Mouse (Mus musculus): ENCODE measurements at regions not wholly inside any gene's neighbourhood (a gene's known extent, or its start where the extent isn't known, plus 50 kb on each side); places are given as distances from the start of the nearest gene placed in this dataset.

- no peak for DNase-seq (ENCODE audit: low spot score)
Observed at GRCm38 (mm10) chr17:10079853-10080650, 239.6 kb downstream of the Qk start.

GRCm38 (mm10) chr17:10078536-10079319 is 240.9 kb downstream of the Qk start:
- no peak for DNase-seq (ENCODE audit: low spot score)

- DNase-seq (ENCODE audit: low spot score): no peak
Observed at GRCm38 (mm10) chr17:10073301-10073700, 246.4 kb downstream of the Qk start.

GRCm38 (mm10) chr17:10069251-10069650 is 250.4 kb downstream of the Qk start:
- no peak for DNase-seq (ENCODE audit: low spot score)

- DNase-seq (ENCODE audit: low spot score): no peak
Observed at GRCm38 (mm10) chr17:10065131-10065530, 254.5 kb downstream of the Qk start.

GRCm38 (mm10) chr17:10062546-10063100 is 257.0 kb downstream of the Qk start:
- DNase-seq (ENCODE audit: low spot score): no peak

- DNase-seq (ENCODE audit: low spot score): no peak
Observed at GRCm38 (mm10) chr17:10057736-10058135, 261.9 kb downstream of the Qk start.

- DNase-seq (ENCODE audit: low spot score): no peak
Observed at GRCm38 (mm10) chr17:10056096-10056495, 263.6 kb downstream of the Qk start.

GRCm38 (mm10) chr17:10054375-10054774 is 265.3 kb downstream of the Qk start:
- no peak for DNase-seq (ENCODE audit: low spot score)

GRCm38 (mm10) chr17:10044336-10044735 is 275.3 kb downstream of the Qk start:
- DNase-seq (ENCODE audit: low spot score): no peak

GRCm38 (mm10) chr17:10042042-10042652 is 277.5 kb downstream of the Qk start:
- DNase-seq (ENCODE audit: low spot score): no peak

GRCm38 (mm10) chr17:10040951-10041359 is 278.7 kb downstream of the Qk start:
- peak; percentile 3 for DNase-seq (ENCODE audit: low spot score)

GRCm38 (mm10) chr17:10040375-10040774 is 279.3 kb downstream of the Qk start:
- no peak for DNase-seq (ENCODE audit: low spot score)

- DNase-seq (ENCODE audit: low spot score): peak; percentile 22
Observed at GRCm38 (mm10) chr17:10037799-10038445, 281.7 kb downstream of the Qk start.

GRCm38 (mm10) chr17:10033510-10033909 is 286.1 kb downstream of the Qk start:
- no peak for DNase-seq (ENCODE audit: low spot score)

- DNase-seq (ENCODE audit: low spot score): no peak
Observed at GRCm38 (mm10) chr17:10031033-10031432, 288.6 kb downstream of the Qk start.

GRCm38 (mm10) chr17:10026770-10027169 is 292.9 kb downstream of the Qk start:
- DNase-seq (ENCODE audit: low spot score): no peak

- DNase-seq (ENCODE audit: low spot score): no peak
Observed at GRCm38 (mm10) chr17:10025212-10025611, 294.4 kb downstream of the Qk start.

GRCm38 (mm10) chr17:10024323-10024722 is 295.3 kb downstream of the Qk start:
- DNase-seq (ENCODE audit: low spot score): no peak

GRCm38 (mm10) chr17:10012161-10012560 is 307.5 kb downstream of the Qk start:
- no peak for DNase-seq (ENCODE audit: low spot score)

GRCm38 (mm10) chr17:10011728-10012127 is 307.9 kb downstream of the Qk start:
- no peak for DNase-seq (ENCODE audit: low spot score)

GRCm38 (mm10) chr17:10001071-10001591 is 318.5 kb downstream of the Qk start:
- no peak for DNase-seq (ENCODE audit: low spot score)

All from yolk sac, embryonic 10.5 days (tissue).